Mouse (Mus musculus) gonadal fat pad, adult 2 months (tissue): Measurements from ENCODE around the gene Tmem222. TPM values are rescaled to one million over a fixed set of nuclear protein-coding genes. Genes with fewer than 3 reads are reported as not detected.

Experiments
- DNase-seq: peaks from one replicate; pipeline ENCODE4 v3.0.0-alpha.2; 2012; ENCODE audit warnings: low read depth
- polyA plus RNA-seq: library from polyadenylated mRNA; depleted of rRNA; stranded (reverse); fragments of >200 nt; gene quantifications from 2 replicates; pipeline ENCODE4 v1.2.3, GENCODE M21; 2012

Tmem222 gene
- polyA plus RNA-seq, 1 experiment, result 125 TPM

DNA sequence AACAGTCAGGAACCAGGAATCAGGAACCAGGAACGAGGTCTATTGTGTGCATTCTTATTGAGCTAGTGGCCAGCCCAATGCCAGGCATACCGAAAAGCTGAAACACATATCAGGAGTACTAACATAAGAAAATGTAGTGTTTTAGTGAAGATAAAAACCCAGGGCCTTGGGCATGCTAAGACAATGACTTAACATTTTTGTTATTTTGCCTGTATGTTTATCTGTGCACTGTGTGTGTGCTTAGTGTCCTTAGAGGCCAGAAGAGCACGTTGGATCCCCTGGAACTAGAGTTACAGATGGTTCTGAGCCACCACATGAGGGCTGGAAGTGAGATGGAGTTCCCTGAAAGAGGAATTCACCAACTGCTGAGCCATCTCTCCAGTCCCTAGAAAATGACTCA is 7.7 kb upstream of the Tmem222 start:
- DNase-seq, result no peak

DNA sequence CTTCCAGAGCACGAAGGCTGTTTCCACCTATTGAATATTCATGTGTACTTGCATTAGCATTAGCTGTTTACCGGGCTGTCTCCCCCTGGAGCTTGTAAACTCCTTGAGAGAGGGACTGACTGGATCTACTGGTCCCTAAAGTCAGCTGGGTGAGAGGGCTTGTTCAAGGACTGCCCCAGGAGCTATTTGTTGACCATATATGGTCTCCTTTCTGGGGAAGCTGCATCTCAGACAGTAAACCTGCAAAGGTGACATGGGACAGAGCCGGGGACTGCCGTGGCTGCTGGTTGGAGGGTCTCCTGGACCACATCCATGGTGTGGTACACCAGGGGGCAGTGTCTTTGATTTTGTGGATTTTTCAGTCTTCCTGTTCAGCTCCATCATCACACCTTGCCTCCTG is 5.1 kb upstream of the Tmem222 start:
- no peak for DNase-seq

DNA sequence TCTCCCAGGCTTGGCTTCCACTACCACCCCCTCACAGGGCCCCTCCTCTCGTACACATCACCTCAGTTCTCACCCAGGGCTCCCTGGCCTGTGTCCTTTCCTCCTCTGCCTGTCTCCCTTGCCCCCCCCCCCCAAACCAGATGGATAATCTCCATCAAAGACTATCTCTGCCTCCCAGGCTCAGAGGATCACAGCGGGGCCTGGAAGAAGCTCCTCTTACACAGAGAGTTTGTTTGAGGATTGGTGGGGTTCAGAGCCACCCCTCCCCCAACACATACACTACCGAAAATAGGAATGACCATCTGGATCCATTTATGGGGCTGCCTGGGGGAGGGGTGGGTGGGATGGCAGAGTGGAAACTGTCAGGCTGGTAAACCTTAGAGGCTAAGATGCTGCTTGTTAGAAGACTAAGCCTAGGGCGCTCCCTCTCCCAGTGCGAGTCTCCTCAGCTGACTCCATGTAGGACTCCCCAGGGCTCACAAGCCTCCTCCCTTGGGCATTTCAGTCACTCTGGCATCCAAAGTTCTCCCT is 4.4 kb upstream of the Tmem222 start:
- no peak for DNase-seq

DNA sequence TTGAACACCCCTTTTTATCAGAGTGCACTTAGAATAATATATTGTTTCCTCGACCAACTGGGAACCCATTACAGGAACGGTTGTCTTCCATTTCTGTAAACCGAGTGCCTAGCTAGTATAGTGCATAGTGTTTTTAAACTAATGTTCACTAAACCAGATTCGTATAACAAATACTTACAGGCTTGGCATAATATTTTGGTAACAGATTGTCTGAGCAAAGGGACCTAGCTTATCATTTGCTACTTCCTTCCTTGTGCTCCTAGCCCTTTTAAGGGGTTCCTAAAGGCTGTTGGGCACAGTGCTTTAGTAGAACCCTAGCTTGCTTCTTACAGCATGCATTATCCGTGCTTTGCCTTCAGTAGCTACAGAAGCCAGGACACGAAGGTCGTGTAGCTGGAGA is 3.9 kb upstream of the Tmem222 start:
- DNase-seq, result no peak

DNA sequence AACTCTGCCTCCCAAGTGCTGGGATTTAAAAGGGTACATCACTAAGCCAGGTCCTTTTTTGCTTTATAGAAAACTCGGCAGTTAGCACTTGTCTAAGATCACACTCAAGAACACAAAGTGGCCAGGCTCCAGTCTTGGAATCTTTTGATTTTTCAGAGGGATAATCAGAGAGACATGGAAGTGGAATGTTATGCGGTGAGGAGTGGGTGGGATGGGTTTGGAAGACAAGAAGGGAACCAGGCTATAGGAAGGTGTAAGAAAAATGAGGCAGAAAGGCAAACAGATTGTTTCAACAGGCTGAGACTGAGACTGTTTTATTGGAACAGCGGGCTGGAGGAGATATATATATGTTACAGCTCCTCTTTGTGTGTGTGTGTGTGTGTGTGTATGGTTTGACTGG is 890 bp upstream of the Tmem222 start:
- DNase-seq, result no peak

DNA sequence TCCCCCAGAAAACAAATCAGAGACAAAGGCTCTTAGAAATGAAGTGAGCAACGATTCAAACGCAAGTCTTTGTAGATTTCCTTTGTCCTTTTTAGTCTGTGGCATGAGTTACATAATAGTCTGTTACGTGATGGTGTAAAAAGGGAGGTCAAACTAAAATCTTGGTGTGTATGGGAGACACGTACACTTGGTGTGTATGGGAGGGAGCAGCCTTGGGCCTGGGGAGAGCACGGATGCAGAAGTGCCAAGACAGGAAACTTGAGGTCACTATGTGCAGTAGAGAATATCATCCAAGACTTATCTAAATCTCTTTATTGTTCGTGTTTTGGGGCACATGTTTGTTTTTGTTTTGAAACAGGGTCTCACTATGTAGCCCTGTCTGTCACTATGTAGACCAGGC is 475 bp upstream of the Tmem222 start:
- no peak for DNase-seq

DNA sequence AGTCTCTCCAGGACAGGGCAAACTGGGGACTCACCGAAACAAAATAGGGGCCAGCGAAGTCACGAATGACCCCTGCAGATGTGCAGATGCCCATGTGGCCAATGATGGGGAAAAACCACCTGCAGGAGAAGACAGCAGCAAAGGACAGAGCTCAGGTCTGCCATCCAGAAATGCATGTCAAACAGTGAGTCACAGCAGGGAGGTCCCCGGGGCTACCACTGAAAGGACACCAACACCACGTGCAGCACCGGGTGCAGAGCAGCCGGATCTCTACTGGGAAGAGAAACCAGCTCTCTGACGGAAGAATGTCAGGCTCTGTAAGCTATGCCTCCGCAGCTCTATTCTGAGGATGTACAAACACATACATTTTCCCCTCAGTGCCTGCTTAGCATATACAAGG is 6.7 kb downstream of the Tmem222 start:
- no peak for DNase-seq

DNA sequence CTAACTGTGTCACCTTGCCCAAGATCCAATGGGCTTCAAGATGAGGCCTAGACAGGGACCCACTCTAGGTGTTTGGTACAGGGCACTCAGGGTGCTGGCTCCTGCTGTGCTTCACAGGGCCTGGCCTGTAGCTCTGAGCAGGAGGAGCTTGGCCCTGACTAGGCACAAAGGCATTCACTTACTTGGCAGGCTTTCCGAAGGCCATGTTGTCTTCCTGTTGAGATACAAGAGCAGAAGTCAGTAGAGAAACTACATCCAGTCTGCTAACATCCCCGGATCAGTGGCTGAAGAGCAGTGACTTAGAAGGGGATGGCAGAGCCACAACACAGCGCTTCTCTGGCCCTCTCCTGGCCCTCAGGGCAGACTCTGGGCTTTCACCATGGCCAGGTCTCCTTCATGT is 8.0 kb downstream of the Tmem222 start:
- DNase-seq, result no peak

DNA sequence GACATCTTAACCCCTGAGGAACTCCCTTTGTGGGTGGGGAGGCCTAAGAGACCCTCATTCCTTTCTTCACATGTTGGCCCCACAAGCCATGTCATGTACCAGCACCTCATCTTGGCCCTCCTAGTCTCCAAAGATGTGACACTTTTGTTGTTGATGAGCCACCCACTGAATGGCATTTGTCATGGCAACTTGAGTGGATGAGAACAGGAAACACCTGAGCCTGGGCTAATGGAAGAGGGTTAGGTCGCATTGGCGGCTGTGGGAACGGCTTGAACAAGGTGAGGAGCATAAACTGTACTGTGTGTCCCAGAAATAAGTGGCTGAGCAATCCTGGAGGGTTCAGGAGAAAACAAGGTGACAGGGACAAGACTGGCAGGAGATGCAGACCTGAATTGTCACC is 8.7 kb downstream of the Tmem222 start:
- DNase-seq, result no peak

- no peak for DNase-seq
Measured at GRCm38 (mm10) chr4:133266248-133266880, 11.2 kb downstream of the Tmem222 start.

DNA sequence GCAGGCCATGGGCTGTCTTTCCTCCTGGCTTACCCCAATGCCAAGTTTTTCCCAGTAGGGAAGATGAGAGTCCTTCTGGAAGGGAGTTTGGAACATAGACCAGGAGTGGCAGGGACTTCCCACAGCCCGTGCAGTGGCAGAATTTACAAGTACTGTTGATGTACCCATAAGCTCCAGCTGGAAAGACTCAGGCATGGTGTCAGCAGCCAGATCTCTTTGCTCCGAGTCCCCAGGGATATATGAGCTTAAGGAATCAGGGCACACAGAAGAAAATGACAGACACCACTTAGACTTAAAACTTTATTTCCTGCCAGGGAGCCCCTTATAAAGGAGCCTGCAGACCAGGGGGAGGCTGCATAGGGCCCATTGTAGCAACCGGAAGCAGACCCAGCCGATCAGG is 11.8 kb downstream of the Tmem222 start:
- DNase-seq, result no peak

GRCm38 (mm10) chr4:133265297-133265696 is 12.3 kb downstream of the Tmem222 start:
- no peak for DNase-seq

DNA sequence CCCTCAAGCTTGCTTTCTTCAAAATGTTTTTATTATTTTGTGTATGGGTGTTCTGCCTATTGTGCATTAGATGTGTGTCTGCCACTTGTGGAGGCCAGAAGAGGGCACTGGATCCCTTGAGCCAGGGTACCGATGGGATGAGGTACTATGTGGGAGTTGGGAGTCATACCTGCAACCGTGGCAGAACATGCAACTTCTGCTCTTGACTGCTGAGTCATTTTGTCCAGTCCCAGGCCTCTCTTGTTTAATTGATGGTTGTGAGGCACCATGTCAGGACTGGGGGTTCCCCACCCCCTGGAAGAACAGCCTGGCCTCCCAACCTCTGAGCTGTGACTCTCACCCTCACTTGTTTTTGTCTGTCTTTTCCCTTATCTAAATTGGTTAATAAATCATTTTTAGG is 13.0 kb downstream of the Tmem222 start:
- DNase-seq, result no peak

DNA sequence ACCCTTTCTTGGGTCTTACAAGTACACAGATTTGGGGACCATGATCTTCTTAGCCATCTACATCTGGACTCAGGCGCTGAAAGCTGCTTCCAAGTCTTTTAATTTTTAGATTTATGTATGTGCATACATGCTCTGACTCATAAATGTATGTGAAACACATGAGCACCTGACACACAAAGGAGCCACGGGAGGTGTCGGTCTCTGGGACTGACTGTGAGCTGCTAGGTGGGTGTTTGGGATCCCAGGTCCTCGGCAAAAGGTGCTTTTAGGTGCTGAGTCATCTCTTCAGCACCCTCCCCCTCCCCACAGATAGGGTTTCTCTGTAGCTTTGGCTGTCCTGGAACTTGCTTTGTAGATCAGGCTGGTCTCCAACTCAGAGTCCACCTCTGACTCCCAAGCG is 13.8 kb downstream of the Tmem222 start:
- no peak for DNase-seq

- no peak for DNase-seq
Measured at GRCm38 (mm10) chr4:133262882-133263281, 14.7 kb downstream of the Tmem222 start, which contains the start of gene Sytl1. Sytl1 (minus strand) TSS chr4:133263113.

DNA sequence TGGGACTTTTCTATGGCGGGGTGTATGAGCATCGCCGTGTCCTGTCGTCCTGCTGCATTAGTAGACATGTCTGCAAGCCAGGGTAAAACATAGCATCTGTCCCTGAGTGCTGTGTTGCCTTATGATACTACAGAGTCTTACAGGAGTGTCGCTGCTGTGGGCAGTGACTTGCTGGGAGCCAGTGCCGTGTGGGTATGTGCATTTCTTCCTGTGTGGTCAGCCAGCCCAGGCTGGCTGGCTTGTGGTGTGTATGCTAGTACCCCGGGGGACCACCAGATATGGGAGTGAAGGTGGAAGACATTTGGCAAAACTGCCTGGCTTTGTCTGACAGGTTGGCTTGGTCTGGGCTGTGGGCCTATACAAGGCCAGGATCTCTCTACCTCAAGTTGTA is 15.2 kb downstream of the Tmem222 start:
- no peak for DNase-seq

GRCm38 (mm10) chr4:133261641-133262374 is 15.8 kb downstream of the Tmem222 start:
- DNase-seq, result no peak

GRCm38 (mm10) chr4:133257798-133258408 is 19.7 kb downstream of the Tmem222 start:
- DNase-seq, result no peak

- DNase-seq, result no peak
Measured at GRCm38 (mm10) chr4:133257230-133257629, 20.4 kb downstream of the Tmem222 start.

DNA sequence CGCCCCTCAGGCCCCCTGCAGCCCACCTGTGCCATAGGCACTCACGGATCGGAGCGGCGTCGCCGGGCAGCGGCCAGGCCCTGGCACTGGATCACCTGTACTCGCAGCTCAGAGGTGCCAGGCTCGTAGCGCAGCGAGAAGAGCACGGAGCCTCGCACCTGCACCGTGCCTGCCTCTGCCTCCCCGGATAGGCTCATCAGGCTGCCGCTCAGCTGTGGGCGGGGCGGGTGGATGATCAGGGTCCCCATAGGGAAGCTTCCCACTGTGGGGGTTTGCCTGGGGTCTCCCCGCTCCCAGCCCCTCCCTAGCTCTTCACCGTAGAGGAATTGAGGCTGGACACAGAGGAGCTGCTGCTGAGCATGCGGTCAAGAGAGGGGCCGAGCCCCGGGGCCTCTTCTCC is 20.8 kb downstream of the Tmem222 start:
- no peak for DNase-seq

DNA sequence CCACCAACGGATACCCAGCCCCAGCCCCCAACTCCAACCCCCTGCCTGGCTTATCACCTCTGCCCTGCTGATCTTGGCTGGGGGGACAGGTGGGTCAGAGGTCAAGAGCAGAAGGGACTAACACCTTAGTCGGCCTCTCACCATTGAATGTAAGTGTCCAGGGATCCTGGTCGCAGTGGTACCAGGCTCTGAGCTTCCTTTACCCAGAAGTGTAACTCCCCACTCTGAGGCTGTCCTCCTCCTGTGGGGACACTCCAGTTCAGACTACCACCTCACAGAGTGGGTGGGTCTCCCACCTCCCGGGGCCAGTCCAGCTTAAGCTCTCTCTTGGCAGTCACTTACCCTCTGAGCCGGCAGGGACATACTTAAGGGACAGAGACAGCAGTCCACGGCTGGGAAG is 22.2 kb downstream of the Tmem222 start:
- DNase-seq, result no peak

- no peak for DNase-seq
Measured at GRCm38 (mm10) chr4:133253412-133253811, 24.2 kb downstream of the Tmem222 start.

DNA sequence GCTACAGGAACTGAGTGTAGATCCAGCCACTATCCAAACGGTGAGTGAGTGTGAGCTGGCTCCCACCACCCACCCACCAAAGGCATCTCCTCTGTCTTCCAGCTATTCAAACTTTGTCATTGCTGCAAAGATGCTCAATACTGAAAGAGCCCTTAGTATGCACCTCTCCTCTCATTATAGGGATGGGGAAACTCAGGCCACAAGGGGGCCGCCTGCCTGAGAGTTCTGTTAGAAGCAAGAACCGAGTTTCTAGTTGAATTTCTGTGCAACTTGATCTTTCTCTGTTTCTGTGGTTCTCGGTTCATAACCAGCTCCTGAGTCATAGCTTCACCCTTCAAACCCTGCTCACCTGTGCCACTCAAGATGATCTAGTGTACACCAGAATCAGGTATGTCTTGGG is 25.5 kb downstream of the Tmem222 start:
- no peak for DNase-seq
